Mouse (Mus musculus) right cerebral cortex, postnatal 10 days (tissue): Measurements from ENCODE around the gene Lcn12.

Source experiments
- DNase-seq, 2 experiments: peaks; one replicate each; pipeline ENCODE4 v3.0.0; 2021; ENCODE audit warnings: low spot score in 2 of 2

Gene Lcn12

GRCm38 (mm10) chr2:25493476-25493961 is at the start of gene Lcn12:
Gene Lcn12, minus strand, starts transcription at chr2:25493911.
- DNase-seq = no peak

GRCm38 (mm10) chr2:25541644-25542367 is 48.1 kb upstream of the Lcn12 start:
- no peak for DNase-seq

- DNase-seq = no peak
These were observed 46.8 kb upstream of the Lcn12 start for GRCm38 (mm10) chr2:25540541-25540948.

- no peak for DNase-seq
These were observed 42.8 kb upstream of the Lcn12 start for GRCm38 (mm10) chr2:25536531-25536930.

- no peak for DNase-seq
These were observed 41.1 kb upstream of the Lcn12 start for GRCm38 (mm10) chr2:25534866-25535182.

GRCm38 (mm10) chr2:25534178-25534865 is 40.6 kb upstream of the Lcn12 start:
- peak; percentile 53 to 55 for DNase-seq

- DNase-seq = no peak
These were observed 40.0 kb upstream of the Lcn12 start for GRCm38 (mm10) chr2:25533707-25534106.

- no peak for DNase-seq
These were observed 33.0 kb upstream of the Lcn12 start for GRCm38 (mm10) chr2:25526510-25527302.

GRCm38 (mm10) chr2:25509912-25510311 is 16.2 kb upstream of the Lcn12 start:
- DNase-seq = no peak

GRCm38 (mm10) chr2:25506964-25507363 is 13.3 kb upstream of the Lcn12 start:
- DNase-seq = no peak

GRCm38 (mm10) chr2:25505860-25506259 is 12.1 kb upstream of the Lcn12 start:
- no peak for DNase-seq

GRCm38 (mm10) chr2:25505000-25505399 is 11.3 kb upstream of the Lcn12 start:
- no peak for DNase-seq

- no peak for DNase-seq
These were observed 10.8 kb upstream of the Lcn12 start for GRCm38 (mm10) chr2:25504538-25504937.

GRCm38 (mm10) chr2:25502726-25503125 is 9.0 kb upstream of the Lcn12 start:
- DNase-seq = no peak

GRCm38 (mm10) chr2:25501593-25502486 is 8.1 kb upstream of the Lcn12 start, which contains the start of gene C8g:
Gene C8g, minus strand, starts transcription at chr2:25501719.
- peak; percentile 51 to 53 for DNase-seq

GRCm38 (mm10) chr2:25500576-25501405 is 7.1 kb upstream of the Lcn12 start, which contains the start of gene Fbxw5:
Gene Fbxw5, plus strand, starts transcription at chr2:25500750.
- DNase-seq = peak; percentile 92 to 93

- peak; percentile 28 to 44 for DNase-seq
These were observed 6.4 kb upstream of the Lcn12 start for GRCm38 (mm10) chr2:25500071-25500575.

- DNase-seq = peak in 1 of 2 experiments; percentile 33
These were observed 5.1 kb upstream of the Lcn12 start for GRCm38 (mm10) chr2:25498622-25499478.
